Mouse (Mus musculus) lung, embryonic 16.5 days (tissue): ENCODE measurements around the gene Ccdc84. TPM values are rescaled to one million over a fixed set of nuclear protein-coding genes. Genes with fewer than 3 reads are reported as not detected.

Source experiments
- microRNA-seq: library from miRNA; unstranded; fragments of <30 nt; microRNA quantifications from one replicate; pipeline ENCODE4, GENCODE M21; 2016
- polyA plus RNA-seq: library from polyadenylated mRNA; unstranded; fragments of >200 nt; fragmentation: Nextera tagmentation; extraction: Ambion mirVana; gene quantifications from 2 replicates; pipeline ENCODE4 v1.2.1, GENCODE M21; 2015

The Ccdc84 gene
- polyA plus RNA-seq, 1 experiment from 2014 or later, result 32.5 TPM

Small RNA genes lying within 50 kb of the gene (microRNA-seq; reads per million reads assigned to microRNA genes)
- not detected for gene Mir7085

Other genes starting within 250 kb of the Ccdc84 start
- 15.3 and 15.5 TPM in 2 replicates for gene Cbl, start 184.5 kb downstream of the Ccdc84 start, polyA plus RNA-seq
- gene Ccdc153, start 177.9 kb downstream of the Ccdc84 start, polyA plus RNA-seq, result 7.3 and 14.3 TPM in 2 replicates
- 0.11 TPM in 1 of 2 replicates, not detected in the other for gene Pdzd3, start 167.1 kb downstream of the Ccdc84 start, polyA plus RNA-seq
- 9.5 and 10.4 TPM in 2 replicates for gene Nlrx1, start 150.0 kb downstream of the Ccdc84 start, polyA plus RNA-seq
- 1.4 and 2.1 TPM in 2 replicates for gene Abcg4, start 130.0 kb downstream of the Ccdc84 start, polyA plus RNA-seq
- 24.3 and 25.1 TPM in 2 replicates for gene Hinfp, start 112.9 kb downstream of the Ccdc84 start, polyA plus RNA-seq
- gene C2cd2l, start 98.3 kb downstream of the Ccdc84 start, polyA plus RNA-seq, result 6.8 and 7.4 TPM in 2 replicates
- 38.0 and 42.3 TPM in 2 replicates for gene Dpagt1, start 92.5 kb downstream of the Ccdc84 start, polyA plus RNA-seq
- 318 and 395 TPM in 2 replicates for gene H2afx, start 83.9 kb downstream of the Ccdc84 start, polyA plus RNA-seq
- 110 and 117 TPM in 2 replicates for gene Hmbs, start 74.3 kb downstream of the Ccdc84 start, polyA plus RNA-seq
- gene Vps11, start 56.9 kb downstream of the Ccdc84 start, polyA plus RNA-seq, result 31.4 and 32.8 TPM in 2 replicates
- 38.2 and 42.0 TPM in 2 replicates for gene Hyou1, start 39.1 kb downstream of the Ccdc84 start, polyA plus RNA-seq
- gene Slc37a4, start 21.7 kb downstream of the Ccdc84 start, polyA plus RNA-seq, result 19.9 and 21.9 TPM in 2 replicates
- 1,846 and 1,855 TPM in 2 replicates for gene Rps25, start 11.4 kb downstream of the Ccdc84 start, polyA plus RNA-seq
- 131 and 135 TPM in 2 replicates for gene Trappc4, start 11.0 kb downstream of the Ccdc84 start, polyA plus RNA-seq
- gene Foxr1, start 22.6 kb upstream of the Ccdc84 start, polyA plus RNA-seq, result not detected in 2 replicates
- gene Upk2, start 36.4 kb upstream of the Ccdc84 start, polyA plus RNA-seq, result 1.8 and 2.0 TPM in 2 replicates
- gene Bcl9l, start 64.3 kb upstream of the Ccdc84 start, polyA plus RNA-seq, result 14.1 and 16.1 TPM in 2 replicates
- 0.08 and 0.29 TPM in 2 replicates for gene Cxcr5, start 143.3 kb upstream of the Ccdc84 start, polyA plus RNA-seq
- 15.2 and 16.5 TPM in 2 replicates for gene Ddx6, start 186.3 kb upstream of the Ccdc84 start, polyA plus RNA-seq